Mouse (Mus musculus) gastrocnemius, postnatal 10 days (tissue): ENCODE measurements around the gene Dcst2. TPM values are rescaled to one million over a fixed set of nuclear protein-coding genes. Genes with fewer than 3 reads are reported as not detected.

ENCODE experiments used
- DNase-seq: peaks from one replicate; pipeline ENCODE4 v3.0.0; 2021; ENCODE audit warnings: mixed read lengths
- total RNA-seq, 2 experiments: library from RNA; stranded (reverse); gene quantifications; 2 replicates each; pipeline ENCODE4 v1.2.3; 2021

Gene Dcst2
- total RNA-seq, 2 experiments from 2014 or later: not detected

GRCm38 (mm10) chr3:89331561-89331960 lies 30.2 kb upstream of the Dcst2 start:
- DNase-seq: no peak

GRCm38 (mm10) chr3:89332013-89332412 lies 29.8 kb upstream of the Dcst2 start:
- no peak for DNase-seq

GRCm38 (mm10) chr3:89332476-89332875 lies 29.3 kb upstream of the Dcst2 start:
- DNase-seq: no peak

GRCm38 (mm10) chr3:89333053-89333452 lies 28.7 kb upstream of the Dcst2 start:
- DNase-seq: no peak

- no peak for DNase-seq
These were observed 25.2 kb upstream of the Dcst2 start for GRCm38 (mm10) chr3:89336529-89336928.

GRCm38 (mm10) chr3:89337062-89337720 lies 24.6 kb upstream of the Dcst2 start:
- no peak for DNase-seq

DNA sequence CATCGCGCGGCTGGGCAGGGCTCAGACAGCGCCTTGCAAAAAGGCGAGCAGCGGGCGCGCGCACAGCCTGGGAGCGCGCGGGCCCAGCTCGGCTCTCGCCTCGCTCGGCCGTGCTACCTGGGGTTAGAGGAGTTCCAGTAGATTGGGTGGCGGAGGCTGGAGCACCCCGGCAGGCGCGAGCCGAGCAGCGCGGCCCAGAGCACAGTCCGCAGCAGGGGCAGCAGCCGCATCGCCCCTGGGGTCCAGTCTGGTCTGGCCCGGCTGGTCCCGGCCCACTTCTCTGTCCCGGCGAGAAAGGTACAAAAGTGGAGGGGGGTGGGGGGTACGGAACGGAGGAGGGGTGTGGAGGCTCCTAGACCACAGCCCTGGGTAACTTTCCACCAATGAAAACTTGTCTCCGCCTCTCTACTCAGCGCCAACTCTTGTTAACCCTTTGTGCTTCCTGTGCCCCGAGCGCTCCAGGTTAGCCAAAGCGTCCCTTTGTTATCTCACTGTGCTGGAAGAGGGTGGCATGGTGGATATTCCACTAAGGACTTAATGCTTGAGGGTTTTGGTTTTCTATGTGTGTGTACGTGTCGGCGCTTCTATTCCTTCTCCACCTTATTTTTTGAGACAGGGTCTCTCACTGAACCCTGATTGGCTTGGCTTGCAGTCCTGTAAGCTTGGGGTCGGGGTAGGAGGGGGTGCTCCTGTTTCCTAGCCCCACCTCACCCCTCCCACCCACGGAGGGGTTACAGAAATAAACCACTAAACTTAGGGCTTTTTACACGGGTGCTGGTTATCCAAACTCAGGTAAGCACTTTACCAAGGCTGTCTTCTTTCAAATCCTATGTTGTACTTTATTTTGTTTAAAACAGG lies 23.8 kb upstream of the Dcst2 start, which contains the start of gene Efna4:
TSS of gene Efna4 (minus strand) at position 308 of the 858 bp plus-strand sequence.
- peak; percentile 47 for DNase-seq

GRCm38 (mm10) chr3:89339416-89339815 lies 22.4 kb upstream of the Dcst2 start:
- peak; percentile 70 for DNase-seq

DNA sequence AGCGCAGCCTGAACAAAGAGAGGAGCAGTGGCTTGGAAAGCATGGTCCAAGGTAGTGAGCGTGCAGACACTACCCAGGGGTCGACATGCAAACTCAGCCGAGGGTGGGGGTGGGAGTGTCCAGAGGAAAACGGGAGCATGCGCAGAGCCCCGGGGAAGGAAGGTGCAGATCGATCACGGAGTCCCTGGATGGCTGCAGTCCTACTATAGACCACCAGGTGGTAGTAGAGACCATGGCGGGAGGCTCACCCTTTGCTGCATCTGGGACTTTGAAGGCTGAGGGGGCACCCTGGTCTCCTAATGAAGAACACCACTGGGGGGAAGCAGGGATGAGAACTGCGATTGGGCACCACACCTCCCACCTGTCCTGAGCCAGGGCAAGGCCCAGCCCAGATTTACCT lies 21.3 kb upstream of the Dcst2 start:
- peak; percentile 81 for DNase-seq

DNA sequence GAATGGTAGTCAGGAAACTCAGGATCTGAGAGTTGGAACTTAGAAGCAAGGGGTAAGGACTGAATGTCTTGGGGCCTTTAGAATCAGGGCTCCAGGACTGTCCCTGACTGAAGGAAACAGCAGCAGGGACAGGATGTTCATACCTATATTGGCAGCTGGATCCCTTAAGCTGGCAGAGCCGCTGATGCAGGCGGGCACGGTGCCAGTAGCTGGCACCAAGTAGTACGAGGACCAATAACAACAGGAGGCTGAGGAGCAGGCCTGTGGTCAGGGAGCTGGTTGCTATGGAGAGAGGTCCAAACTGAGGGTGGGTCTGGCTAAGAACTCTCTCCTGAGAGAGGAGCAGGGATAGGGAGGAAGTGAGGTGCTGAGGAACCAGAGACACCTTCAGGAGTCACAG lies 20.0 kb upstream of the Dcst2 start:
- no peak for DNase-seq

DNA sequence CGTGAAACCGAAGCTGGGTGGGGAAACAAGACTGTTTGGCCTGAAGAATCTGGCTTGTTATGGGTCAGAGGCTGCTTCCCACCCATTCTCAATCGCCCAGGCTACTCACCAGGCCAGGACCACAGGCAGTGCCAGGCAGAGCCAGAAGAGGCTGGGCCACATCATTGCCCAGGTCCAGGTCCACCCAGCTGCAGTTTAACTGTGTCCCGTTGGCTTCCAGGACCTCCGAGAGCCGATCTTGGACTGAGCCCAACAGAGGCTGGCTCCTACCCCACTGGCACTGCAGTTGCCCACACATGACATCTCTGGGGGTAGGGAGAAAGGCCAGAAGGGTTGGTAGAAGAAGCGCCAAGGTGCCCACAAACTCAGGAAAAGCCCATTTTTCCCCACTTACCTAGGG lies 18.5 kb upstream of the Dcst2 start:
- no peak for DNase-seq

DNA sequence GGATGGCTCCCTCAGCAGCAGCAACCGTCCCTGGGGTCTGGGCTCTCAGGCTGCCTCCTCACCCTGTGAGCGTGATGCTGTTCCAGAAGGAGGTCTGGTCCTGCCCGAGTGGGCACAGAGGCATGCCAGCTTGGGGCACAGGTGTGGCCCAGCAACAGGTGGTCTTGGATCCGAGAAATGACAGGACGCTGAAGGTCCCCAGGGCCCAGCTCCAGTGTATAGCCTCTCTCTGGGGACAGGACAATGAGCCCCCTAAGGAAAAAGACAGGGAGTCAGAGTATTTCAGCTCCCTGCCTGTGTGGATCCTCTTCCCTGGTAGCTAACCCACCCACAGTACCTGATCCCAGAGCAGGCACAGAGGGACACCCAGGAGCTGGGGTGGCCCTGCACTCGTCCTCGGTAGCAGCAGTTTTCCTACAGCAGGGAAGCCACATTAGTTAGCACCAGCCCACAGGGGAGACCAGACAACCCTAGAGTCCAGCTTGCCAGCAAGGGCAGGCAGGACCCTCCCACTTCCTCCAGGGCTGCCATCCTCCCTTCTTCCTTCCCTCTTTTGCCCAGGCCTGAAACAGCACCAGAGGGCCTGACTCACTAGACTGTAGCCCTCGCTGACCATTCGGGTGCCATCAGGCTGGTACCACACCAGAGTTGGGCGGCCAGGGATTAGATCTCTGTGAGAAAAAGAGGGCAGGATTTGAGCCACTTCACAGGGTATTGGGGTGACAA lies 14.8 kb upstream of the Dcst2 start:
- no peak for DNase-seq

DNA sequence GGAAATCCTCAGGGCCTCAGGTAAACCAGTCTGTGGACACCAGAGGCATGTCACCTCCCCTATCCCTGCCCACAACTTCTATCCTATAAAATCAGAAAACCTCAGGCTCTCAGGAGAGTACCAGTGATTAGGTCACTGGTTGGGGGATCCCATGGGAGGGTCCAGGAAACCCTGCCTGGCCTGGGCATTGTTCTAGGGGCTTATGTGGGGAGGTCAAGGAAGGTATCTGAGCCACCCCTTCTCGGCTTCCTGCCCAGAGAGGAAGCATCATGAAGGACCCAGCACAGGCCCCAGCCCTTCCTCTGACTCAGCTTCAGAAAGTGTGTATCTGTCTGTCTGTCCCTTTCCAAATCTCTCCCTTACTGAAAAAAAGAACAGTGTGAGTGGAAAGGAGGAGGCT lies 13.9 kb upstream of the Dcst2 start:
- DNase-seq: no peak

DNA sequence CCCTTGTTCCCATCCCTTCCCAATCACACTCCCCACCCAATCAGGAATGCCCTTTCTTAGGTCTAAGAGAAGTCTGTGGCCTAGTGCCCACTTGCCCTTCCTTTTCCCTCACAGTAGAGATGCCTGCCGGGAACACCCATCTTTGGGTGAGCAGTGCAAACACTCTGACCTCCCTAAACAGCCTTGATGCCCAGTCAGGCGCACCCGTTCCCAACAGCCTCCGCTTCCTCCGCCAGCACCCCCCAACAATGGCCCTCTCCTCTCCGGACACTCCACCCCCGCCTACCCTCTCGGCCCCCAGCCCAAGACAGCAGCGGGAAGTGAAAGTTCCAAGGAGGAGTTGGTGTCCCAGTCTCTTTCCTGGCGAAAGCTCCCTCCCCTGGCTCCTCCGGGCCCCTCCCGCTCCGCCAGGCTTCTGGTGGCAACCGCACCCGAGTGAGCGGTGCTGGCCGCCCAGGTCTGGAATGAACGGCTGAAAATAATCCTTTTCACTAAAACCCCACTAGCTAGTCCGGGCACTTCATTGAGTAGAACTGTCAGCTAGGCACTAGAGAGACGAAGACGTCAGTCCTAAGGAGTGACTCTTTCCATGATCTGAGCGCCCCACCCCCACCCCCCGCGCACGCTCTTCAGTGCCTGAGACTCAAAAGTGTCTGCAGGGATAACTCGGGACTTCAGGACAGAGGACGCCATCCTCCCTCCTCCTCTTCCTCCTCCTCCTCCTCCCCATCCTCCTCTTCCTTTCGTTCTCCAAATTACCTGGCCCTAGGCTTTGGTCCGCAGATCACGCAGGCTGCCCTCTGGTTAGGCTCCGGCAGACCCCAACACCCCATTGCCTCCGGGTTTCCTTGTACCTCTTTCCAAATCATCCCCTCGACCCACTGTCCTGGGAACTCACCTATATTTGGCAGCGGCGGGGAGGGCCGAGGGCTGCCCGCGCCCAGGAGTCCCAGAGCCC lies 12.6 kb upstream of the Dcst2 start:
- peak; percentile 52 for DNase-seq

GRCm38 (mm10) chr3:89349869-89350501 lies 11.8 kb upstream of the Dcst2 start, which contains the start of gene Adam15:
Adam15 (minus strand) TSS chr3:89349996.
- peak; percentile 93 for DNase-seq

DNA sequence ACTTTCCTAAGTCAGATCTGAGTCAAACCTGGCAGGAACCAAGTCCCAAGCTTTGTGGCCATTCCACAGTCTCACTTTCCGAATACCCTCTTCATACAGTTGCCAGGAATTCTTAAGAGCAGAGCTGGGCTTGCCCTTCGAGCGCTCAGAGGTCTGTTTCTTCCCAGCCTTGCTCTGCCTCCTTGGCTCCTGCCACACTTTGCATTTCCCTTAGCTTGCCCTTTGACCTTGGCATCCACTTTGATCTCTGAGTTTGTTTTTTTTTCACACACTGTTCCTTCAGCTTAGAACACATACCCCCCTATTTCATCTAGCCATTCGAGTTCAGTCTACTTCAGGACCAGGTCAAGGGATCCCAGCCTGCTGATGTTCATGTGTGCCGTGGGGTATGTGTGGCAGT lies 10.5 kb upstream of the Dcst2 start:
- DNase-seq: no peak

- peak; percentile 89 for DNase-seq
These were observed 6.8 kb upstream of the Dcst2 start for GRCm38 (mm10) chr3:89354816-89355511.

- no peak for DNase-seq
These were observed 6.3 kb upstream of the Dcst2 start for GRCm38 (mm10) chr3:89355512-89355902.

DNA sequence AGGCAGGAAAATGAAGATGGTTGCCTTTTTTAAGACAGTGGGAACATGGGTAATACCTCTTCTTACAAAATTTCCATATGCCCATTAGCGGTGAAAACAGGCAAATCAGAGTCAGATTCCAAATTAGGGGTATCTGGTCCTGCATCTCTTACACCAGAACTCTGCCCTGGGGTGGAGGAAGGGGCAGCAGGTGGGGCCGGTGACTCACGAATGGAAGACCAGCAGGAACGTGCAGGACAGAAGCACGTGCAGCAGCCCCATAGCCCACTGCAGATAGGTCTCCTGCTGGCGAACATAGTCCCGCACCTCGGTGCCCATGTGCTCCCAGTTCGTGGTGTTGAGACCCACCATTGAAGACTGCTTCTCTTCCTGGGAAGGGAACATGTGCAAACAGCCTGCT lies 5.7 kb upstream of the Dcst2 start:
- no peak for DNase-seq

DNA sequence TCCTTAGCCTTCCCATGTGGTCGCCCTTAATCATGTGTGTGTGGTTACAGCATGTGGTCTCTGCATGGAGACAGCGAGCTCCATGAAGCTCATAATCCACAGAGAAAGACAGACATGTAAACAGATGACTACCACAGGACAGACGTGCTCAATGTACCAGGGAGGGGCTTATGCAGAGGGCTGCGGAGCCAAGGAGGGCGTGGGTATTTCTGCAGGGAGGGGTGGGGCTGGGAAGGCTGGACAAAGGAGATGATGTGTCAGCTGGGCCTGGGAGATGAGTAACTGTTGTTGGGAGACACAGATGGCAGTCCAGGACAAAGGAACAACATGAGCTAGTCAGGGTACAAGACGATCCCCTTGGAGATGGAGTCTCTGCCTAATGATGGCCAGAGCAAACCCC lies 2.1 kb upstream of the Dcst2 start:
- no peak for DNase-seq

DNA sequence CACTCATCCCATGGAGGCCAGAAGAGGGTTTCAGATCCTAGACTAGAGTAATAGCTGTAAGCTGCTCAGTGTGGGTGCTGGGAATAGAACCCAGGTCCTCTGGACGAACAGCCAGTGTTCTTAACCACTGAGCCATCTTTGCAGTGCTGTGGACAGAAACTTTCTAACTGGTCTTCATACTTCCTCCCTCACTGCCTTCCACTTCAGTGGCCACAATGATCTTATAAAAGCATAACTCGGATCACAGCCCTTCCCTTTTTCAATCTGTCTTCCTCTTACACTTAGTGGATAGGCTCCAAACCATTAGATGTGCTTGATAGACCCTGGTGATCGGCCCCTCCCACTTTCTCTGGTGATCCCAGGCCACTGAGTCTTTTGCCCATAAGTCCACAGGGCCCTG lies 1.5 kb upstream of the Dcst2 start:
- DNase-seq: no peak
